20 mouse cellular contexts compared by ENCODE assay signal in genomic region chr8:95112594-95112993, GRCm38 (mm10). TPM values are rescaled to one million over a fixed set of nuclear protein-coding genes. Genes with fewer than 3 reads are reported as not detected.
"Had no signal": no experiment of that assay in that cellular context is flagged by ENCODE, and none has a peak within 500 bp of the region (broad histone marks: within the 10 kb centered on the region; RNA-seq: fewer than 3 reads in every experiment).

No protein-coding gene starts in this region.

- DNase-seq: retina, postnatal 1 day; right cerebral cortex, adult 18-20 months; right cerebral cortex, postnatal 14 days; right cerebral cortex, postnatal 25 days; right cerebral cortex, postnatal 4 days; spleen, adult 18-20 months; thymus, adult 18-20 months; thymus, adult 2 months; thymus, postnatal 14 days; thymus, postnatal 25 days; thymus, postnatal 36 days; thymus, postnatal 4 days had no signal

- H3K4me3 ChIP-seq: neural tube, embryonic 12.5 days; neural tube, embryonic 13.5 days; neural tube, embryonic 15.5 days; stomach, embryonic 15.5 days had no signal

- H3K27ac ChIP-seq: neural tube, embryonic 12.5 days; neural tube, embryonic 13.5 days; neural tube, embryonic 15.5 days; stomach, embryonic 15.5 days; stomach, postnatal 0 days had no signal

- H3K4me1 ChIP-seq: neural tube, embryonic 12.5 days; neural tube, embryonic 13.5 days; neural tube, embryonic 15.5 days; stomach, embryonic 15.5 days had no signal

- H3K4me2 ChIP-seq: neural tube, embryonic 12.5 days; neural tube, embryonic 13.5 days; neural tube, embryonic 15.5 days; stomach, embryonic 15.5 days had no signal

- H3K9me3 ChIP-seq: neural tube, embryonic 12.5 days; neural tube, embryonic 13.5 days; neural tube, embryonic 15.5 days; stomach, embryonic 15.5 days had no signal

- H3K9ac ChIP-seq: neural tube, embryonic 12.5 days; neural tube, embryonic 13.5 days; neural tube, embryonic 15.5 days; stomach, embryonic 15.5 days had no signal

- H3K27me3 ChIP-seq: neural tube, embryonic 12.5 days; neural tube, embryonic 13.5 days; neural tube, embryonic 15.5 days; stomach, embryonic 15.5 days had no signal

RNA-seq across cellular contexts. Expression of gene Drc7, which starts 57.7 kb away (rescaled TPM):
- polyA plus RNA-seq: small intestine, adult 2 months; stomach, embryonic 14.5 days; urinary bladder, adult 2 months had no signal
